Mouse (Mus musculus): ENCODE data around the gene Chst15. TPM values are rescaled to one million over a fixed set of nuclear protein-coding genes. Genes with fewer than 3 reads are reported as not detected.

The Chst15 gene
- total RNA-seq, 2 experiments from 2014 or later: 2.3 to 2.6 TPM

GRCm38 (mm10) chr7:132304424-132305085, 12.5 kb downstream of the Chst15 start:
- DNase-seq: no peak
- intact Hi-C loops (cut with DNase I): no loop called here

GRCm38 (mm10) chr7:132303988-132304387, 13.0 kb downstream of the Chst15 start:
- intact Hi-C loops (cut with DNase I): no loop called here

GRCm38 (mm10) chr7:132302508-132303241, 14.4 kb downstream of the Chst15 start:
- DNase-seq: peak; percentile 25 to 33
- intact Hi-C loops (cut with DNase I): no loop called here

More at GRCm38 (mm10) chr7:132303988-132304387, 13.0 kb downstream of the Chst15 start:
- no peak for DNase-seq

DNA sequence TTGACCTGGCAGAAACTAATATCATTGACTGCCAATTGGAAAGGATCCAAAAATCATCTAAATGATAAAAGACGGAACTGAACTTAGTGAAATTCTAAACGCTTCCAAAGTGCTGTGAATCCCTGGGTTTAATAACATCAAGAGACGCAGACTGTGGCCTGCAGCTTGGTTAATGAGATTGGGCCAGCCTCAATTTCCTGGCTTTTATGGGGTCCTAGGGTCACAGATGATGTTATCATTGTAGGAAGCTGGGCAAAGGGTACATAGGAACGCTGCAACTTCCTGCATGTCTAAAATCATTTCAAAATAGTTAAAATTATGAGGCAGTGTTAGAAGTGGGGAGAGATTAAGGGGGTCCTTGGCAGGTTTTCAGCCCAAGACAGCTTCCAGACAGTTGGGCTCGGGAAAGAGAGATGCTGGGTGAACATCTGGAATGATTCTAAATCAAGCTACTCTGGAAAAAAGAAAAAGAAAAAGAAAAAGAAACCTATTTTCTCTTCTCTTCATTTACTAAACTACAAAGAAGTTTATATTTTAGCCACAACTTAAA, 17.3 kb downstream of the Chst15 start:
- intact Hi-C loops (cut with DNase I): no loop called here

GRCm38 (mm10) chr7:132298412-132298990, 18.5 kb downstream of the Chst15 start:
- intact Hi-C loops (cut with DNase I): no loop called here
- no peak for DNase-seq

More for the DNA sequence above, 17.3 kb downstream of the Chst15 start:
- no peak for DNase-seq

GRCm38 (mm10) chr7:132296661-132297443, 20.2 kb downstream of the Chst15 start:
- intact Hi-C loops (cut with DNase I): no loop called here
- DNase-seq: no peak

DNA sequence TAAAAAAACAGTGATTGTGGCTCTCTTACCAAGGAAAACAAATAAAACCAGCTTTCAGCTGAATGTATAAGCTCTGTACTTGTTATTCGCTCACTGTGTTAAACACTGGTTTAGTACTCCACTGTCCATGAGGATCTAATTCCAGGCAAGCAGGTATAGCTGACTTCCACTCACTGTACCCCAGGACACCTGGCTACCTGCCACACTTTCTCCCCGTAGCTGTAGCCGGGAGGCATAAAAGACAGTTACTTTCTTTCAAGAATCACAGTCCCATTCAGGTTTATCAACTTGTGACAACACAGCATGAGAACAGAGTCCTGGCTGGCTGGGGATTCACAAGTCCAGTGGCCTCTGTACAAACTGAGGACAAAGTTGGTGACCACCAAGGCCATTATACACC, 20.9 kb downstream of the Chst15 start:
- no peak for DNase-seq
- intact Hi-C loops (cut with DNase I): no loop called here

DNA sequence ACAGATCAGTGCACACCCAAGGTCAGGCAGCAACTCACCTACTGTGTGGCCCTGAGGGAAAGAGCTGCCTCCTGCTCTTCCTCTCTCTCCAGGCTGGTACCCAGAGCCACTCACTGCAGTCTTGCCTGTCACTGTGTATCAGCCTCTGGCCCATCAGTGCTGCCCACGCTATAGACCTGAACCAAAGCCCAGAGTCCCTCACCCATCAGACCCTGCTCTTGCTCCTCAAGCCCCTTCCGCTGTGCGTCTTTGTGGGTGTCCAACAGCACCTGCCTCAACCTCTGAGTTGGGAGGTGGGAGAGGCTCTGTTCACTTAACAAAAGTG, 29.7 kb downstream of the Chst15 start:
- DNase-seq: no peak
- intact Hi-C loops (cut with DNase I): no loop called here

DNA sequence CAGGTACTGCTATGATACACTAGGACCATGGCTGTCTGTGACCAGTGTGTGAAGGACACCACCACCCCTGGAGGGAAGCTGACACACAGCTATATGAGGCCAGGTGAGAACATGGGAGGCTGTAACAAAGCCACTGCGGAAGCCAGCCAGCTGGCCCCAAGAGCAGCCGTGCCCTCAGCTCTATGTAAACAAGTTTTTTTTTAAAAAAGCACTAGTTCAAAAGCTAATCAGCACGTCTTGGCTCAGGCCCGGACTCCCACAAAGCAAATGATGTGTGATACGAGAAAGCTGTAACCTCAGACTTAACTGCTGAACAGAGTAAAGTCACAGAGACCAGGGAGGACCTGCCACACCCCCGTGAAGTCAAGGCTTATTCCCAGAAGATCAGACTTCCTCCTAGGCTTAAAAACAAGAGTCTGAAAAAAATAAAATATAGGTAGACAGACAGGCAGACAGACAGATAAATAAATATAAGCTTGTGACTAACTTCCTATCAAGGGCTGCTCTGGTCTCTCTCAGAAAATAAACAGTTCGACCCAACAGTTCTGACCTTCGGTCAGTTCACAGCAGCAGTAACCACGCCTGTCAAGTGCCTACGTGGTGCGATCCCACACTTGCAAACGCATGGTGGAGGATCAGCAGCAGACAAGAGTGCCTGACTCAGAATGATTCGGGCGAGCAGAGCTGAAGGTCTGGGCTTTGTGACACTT, 30.2 kb downstream of the Chst15 start:
- DNase-seq: no peak
- intact Hi-C loops (cut with DNase I): no loop called here

DNA sequence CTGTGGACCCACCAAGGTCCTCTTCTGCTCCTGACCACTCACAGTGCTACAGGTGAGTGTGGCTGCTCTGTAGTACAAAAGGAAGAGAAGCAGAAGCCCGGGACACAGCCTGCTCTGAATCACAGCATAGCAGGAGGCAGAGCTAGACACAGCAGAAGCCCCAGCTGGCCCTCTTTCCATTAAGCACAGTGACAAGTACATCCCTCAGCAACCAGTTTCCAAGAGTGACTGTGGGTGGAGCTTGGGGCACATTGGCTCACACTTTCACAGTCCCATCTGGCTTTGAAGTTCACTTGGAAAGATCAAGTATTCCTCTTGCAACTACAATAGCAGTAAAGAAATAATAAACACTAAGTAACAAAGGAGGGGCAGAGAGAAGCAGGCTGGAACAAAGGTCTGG, 32.2 kb downstream of the Chst15 start:
- no peak for DNase-seq
- intact Hi-C loops (cut with DNase I): no loop called here

DNA sequence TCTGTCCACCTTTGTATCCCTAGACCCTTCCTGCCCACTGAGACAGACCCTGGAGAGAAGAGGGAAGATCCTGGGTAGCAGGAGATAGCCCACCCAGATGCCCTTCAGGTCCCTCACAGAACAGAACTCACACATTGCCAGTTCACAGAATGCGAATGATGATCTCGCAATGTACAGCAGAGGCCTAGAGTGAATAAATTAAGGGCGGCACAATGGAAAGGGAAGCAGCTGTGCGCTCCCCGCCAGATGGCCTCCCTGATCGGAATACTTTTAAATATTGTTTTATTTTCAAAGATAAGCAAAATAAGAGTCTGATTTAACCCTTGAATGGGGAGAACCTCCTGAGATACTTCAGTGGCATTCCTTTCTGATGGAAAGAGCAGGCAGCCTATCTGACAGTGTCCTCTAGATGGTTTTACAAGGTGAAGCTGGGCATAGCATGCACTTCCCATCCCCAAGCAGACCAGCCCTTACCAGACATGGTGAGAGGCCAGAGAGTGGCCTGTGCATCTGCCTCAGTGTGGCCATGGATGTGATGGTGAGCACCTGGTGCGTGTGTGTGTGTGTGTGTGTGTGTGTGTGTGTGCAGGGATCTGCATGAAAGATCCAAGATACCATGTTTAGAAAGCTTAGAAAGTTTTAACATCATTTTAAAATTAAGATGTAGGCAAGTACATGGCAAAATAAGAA, 32.8 kb downstream of the Chst15 start:
- DNase-seq: no peak
- intact Hi-C loops (cut with DNase I): no loop called here

DNA sequence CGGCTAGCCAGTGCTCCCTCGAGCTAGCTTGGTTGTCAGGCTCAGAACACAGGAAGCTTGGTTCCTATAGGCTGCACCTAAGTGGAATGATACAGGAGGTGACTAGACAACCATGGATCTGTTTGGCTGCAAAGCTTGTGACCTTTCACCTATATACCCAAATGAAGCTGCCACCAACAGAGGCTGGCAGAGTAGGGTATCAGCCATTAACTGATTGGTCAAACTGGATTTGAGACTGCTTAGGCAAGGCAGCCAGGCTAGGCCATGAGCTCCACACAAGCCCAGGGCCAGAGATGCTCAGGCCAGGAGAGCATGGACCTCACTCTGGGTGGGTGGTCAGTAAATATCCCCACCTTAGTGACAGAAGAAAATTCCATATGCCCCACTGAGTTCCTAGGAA, 34.5 kb downstream of the Chst15 start:
- intact Hi-C loops (cut with DNase I): no loop called here
- no peak for DNase-seq

DNA sequence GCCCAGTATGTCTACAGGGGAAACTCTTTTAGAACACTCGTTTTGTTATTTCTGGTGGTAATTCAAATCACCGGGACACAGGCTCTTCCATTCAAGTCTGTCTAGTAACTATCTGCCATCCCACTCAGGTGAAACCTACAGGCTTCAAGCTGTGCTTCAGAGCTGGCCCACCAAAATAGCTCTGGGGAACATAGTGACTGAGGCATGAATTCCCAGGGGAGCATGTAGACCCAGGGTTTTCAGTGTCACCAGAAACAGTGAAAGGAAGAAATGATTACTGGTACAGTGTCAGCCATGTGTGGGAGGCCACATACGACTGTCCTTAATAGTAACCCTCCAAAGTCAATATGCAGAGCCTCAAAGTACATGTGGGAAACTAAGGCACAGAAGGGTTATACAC, 34.9 kb downstream of the Chst15 start:
- no peak for DNase-seq
- intact Hi-C loops (cut with DNase I): no loop called here

GRCm38 (mm10) chr7:132281753-132282152, 35.3 kb downstream of the Chst15 start:
- no peak for DNase-seq
- intact Hi-C loops (cut with DNase I): no loop called here

- DNase-seq: no peak
- intact Hi-C loops (cut with DNase I): no loop called here
Measured at GRCm38 (mm10) chr7:132278658-132279057, 38.4 kb downstream of the Chst15 start.

- DNase-seq: peak in 1 of 2 experiments; percentile 15
- intact Hi-C loops (cut with DNase I): no loop called here
Measured at GRCm38 (mm10) chr7:132276287-132276686, 40.7 kb downstream of the Chst15 start.

DNA sequence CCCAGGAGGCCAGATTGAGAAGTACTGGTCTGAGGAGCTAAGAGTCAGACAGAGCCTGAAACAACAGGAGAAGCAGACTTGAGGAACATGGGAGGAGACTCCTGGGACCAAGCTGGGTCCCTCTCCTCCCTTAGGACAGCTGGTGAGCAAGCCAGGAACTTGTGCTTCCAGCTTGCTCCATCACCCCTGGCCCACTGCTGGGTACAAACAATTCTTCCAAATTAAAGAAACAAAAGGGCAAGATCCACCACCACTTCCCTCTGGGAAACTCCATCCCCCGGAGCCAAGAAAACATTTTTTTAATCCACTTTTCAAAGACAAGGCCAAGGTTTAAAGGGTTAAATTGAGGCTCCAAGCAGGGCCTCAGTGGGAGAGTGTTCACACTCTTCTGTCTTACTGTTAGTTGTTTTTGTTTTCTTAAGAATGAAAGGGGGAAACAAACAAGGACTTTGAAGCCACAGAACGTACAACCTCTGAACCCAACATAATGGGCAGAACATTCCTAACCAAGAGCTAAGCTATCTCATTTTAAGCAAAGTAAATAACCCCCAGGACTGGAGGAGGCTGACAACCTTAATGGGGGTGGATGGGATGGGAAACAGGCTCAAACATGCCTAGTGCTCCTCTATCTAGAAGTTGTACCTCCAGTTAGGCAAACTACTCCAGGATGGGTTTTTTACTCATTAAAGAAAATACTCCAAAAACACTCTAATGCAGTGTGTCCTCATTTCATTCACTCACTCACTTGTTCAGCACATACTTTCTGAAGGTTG, 43.1 kb downstream of the Chst15 start:
- no peak for DNase-seq
- intact Hi-C loops (cut with DNase I): no loop called here

GRCm38 (mm10) chr7:132272984-132273383, 44.0 kb downstream of the Chst15 start:
- no peak for DNase-seq
- intact Hi-C loops (cut with DNase I): no loop called here

GRCm38 (mm10) chr7:132270364-132270763, 46.7 kb downstream of the Chst15 start:
- no peak for DNase-seq
- intact Hi-C loops (cut with DNase I): no loop called here

Measured in gastrocnemius, postnatal 36 days (tissue).